Mouse (Mus musculus) ZHBTc4 (cell line): ENCODE results near the gene Gm11011.
"Not testable (repeated sequence)": the region's sequence is repeated elsewhere in the genome, so short reads cannot be mapped to it uniquely, and the experiment has no call there.

Experiments
- DNase-seq: peaks from one replicate; pipeline ENCODE4 v3.0.0-alpha.2; 2011; ENCODE audit warnings: low read depth, low spot score

Gm11011 gene

DNA sequence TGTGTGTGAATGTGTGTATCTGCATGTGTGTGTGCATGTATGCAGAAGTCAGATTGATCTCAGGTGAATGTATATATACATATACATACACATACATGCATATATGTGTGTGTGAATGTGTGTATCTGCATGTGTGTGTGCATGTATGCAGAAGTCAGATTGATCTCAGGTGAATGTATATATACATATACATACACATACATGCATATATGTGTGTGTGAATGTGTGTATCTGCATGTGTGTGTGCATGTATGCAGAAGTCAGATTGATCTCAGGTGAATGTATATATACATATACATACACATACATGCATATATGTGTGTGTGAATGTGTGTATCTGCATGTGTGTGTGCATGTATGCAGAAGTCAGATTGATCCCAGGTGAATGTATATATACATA, at the start of gene Gm11011:
Gene Gm11011, minus strand, starts transcription at position 101 of the 400 bp plus-strand sequence.
- DNase-seq = not testable (repeated sequence)

DNA sequence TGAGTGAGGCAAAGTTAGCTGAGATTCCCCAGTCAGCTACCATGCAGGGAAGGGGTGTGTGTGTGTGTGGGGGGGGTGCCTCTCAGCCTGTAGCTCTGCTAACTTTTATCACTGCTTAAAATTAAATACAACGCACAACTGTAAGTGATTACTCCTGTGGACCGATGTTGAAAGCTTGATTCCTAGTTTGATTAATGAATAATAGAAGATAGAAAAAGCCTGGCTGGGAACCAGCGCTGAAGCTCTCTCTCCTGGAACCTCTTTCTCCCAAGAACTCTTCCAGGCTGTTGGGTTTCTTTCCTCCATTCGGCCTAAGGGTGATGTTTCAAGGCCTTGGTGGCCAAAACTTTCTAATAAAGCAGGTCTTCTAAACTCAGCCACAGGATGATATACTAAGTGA, 48.9 kb upstream of the Gm11011 start:
- no peak for DNase-seq

DNA sequence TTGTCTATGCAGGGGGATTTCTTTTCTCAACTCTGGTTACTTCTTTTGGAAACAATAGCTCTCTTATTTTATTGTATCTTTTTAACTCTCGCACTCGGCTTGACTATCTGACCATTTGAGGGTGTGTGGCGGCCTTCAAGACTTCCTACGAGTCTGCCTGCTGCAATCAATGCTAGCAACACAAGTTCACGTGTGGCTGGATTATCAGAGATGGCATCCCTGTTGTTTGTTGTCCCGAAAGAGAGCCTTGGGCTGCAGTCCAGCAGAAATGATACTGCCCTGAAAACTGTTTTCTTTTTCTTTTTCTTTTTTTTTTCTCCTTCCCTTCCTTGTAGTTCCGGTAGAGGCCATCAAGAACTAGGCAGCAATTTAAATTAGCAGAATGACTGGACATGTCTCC, 47.9 kb upstream of the Gm11011 start:
- no peak for DNase-seq

DNA sequence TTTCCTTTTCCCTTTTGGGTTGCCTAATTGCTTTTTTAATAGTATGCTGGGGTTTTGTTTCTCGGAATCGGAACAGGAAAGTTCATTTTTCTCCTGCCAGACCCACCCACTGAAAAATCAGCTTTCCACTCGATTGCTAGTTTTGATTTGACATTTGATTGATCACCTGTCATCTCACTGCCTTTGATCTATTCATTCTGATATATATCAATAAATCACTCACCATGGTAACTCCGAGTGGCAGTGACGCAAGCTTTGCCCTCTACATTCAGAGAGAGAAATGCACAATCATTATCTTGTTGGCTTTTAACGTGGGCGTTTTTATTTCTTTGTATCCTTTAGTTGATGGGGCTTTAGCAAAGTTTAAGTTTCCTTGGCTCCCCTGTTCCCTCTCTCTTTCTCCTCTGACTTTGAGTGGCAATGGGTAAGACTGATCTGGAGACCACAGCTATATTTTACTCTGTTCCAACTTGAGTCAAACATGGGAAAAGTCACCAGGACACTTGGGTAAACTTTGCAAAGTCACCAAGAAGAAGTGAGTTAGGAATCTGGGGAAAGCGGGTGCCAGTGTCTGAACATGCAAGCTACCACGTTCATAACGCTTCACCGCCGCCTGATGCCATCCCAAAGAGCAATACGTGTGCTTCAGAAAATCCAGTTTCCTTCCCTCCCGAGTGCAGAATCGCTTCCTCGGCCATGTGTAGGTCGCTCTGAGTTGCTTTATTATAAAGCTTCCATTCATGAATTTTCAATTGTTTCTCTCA, 47.3 kb upstream of the Gm11011 start:
- DNase-seq = no peak

DNA sequence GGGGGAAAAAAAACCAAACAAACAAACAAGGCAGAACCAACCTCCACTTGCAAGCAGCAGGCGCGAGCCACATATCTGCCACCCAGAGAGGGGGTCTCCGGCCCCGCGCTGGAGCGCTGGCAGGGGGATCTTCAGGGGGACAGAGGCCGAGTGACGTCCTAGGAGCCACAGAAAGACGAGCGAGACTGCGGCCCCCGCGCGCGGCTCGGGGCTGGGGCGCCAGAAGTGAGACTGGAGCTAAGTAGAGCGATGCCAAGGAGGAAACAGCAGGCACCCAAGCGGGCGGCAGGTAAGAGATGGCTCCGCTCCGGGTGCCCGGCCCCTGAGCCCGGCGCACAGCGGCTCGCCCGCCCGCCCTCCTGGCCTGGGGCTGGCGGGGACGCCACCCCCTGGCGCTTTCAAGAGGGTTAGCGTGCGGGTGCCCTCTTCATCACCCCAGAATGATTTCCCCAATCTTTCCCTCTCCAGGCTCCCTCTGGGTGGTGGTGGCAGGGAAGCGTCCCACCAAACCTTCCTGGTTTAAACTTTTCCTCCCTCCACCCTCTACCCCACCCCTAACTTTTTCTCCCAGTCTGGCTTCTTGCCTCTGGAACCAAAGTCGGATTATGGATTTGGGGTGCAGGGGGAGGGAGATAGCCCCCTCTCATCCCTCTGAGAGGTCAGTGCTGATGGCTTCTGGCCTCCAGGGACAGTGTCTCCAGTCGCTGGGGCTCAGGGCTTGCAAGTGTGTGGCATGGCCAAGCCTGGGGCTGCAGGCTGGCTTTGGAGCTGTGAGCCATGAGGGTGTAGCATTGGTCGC, 46.1 kb upstream of the Gm11011 start:
- peak; percentile 48 for DNase-seq

DNA sequence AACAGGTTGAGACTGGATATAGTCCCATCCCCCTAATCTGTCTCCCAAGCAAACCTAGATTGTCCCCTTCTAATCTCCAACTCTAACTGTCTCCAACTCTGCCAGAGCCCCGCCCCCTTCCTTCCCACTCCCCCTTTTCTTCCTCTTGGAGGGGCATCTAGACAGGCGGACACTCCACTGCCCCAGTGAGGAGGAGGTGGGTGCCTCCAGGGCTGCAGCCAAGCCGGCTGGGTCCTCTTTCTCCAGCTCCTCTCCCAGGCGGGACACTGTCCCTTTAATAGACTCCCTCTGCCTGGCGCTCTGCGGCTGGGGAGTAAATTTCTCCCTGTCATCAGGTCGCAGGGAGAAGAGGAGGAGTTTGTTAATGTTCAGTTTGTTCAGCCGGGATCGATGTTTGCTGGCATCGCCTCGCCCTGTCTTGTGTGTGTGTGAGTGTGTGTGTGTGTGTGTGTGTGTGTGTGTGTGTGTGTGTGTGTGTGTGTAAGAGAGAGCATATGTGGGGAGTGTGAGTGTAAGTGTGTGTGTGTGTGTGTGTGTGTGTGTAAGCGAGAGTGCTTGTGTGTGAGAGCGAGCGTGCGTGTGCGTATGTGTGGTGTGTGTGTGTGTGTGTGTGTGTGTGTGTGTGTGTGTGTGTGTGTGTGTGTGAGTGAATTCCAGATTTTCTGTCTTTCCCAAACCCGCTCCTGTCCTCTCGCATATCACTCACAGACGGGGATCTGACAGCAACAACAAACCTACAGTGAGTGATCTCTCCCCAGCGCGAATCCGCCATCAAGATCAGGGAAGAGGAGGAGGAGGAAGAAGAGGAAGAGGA, 45.0 kb upstream of the Gm11011 start, which contains the start of gene Tshz2:
Gene Tshz2, plus strand, starts transcription at position 676 of the 814 bp plus-strand sequence.
- DNase-seq = peak; percentile 50

DNA sequence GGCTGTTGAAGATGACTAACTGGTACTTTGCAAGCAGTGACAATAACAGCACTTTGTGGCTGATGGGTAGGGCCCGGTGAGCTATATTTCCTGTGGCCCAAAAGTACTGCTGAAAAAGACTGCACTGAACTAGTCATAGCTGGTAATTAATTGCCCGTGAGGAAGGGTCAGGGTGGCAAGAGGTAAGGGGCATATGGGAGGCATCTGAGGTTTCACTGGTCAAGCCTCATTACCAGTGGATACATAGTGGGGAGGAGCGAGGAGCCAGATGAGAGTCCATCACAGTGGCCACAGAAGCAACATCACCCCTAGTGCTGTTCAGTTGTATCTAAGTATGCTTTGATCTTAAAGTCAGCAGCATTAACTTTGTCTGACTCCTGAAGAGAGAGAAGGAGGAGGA, 42.5 kb upstream of the Gm11011 start:
- DNase-seq = no peak

DNA sequence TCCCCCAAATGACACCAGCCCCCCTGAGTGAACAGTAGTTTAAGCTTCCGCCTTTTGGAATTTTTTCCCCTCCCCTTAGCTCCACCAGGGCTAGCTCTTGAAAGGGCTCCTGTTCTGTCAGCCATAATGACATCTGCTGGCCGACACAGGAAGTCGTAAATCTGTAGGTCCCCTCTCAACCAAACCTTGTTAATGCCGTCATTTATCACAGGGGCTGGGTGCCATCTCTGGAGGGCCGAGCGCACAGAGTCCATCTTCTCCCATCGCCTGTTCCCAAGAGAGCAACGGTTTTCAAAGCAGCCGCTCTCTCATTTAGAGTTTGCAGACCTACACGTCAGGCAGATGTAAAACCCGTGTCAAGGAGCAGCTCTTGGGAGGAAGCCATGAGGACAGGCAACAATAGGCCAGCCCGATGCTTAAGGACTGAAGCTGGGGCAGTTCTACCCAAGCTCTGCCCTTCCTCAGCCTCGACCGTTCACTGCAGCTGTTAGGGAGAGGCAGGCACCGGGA, 33.7 kb upstream of the Gm11011 start:
- DNase-seq = peak; percentile 43

DNA sequence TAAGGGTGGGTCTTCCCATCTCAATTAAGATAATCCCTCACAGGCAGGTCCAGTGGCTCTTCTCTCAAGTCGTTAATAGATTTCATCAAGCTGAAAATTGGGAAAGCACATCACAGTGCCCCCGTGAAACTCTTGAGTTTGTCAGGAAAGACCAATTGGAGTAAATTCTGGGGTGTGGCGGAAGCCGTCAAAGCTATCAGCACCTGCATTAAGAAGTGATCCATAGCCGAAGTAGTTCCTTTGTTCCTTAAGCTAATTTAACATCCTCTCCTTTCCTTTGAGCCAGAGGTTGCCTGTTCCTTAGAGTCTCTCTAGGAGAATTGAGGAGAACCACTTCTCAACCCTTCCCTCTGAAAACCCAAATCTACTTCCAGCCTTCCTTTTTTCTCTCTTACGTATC, 28.5 kb upstream of the Gm11011 start:
- DNase-seq = peak; percentile 63

DNA sequence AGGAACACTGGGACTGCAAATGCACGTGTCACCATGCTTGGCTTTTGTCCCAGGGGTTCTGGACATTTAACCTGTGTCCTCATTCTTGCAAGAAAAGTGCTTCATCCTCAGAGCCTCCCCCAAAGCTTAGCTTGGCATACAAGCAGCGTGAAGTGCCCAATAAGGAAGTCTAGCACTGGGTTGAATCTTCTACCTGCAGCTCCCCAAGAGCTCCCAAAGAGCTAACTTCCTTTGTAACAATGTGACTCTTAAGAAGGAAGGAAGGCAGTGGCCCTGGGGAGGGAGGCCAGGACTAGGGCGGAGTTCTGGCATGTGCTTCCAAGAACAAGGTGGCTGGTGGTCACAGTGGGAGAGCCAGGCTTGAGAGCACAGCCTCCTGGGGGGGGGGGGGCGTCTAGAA, 27.1 kb upstream of the Gm11011 start:
- DNase-seq = no peak

DNA sequence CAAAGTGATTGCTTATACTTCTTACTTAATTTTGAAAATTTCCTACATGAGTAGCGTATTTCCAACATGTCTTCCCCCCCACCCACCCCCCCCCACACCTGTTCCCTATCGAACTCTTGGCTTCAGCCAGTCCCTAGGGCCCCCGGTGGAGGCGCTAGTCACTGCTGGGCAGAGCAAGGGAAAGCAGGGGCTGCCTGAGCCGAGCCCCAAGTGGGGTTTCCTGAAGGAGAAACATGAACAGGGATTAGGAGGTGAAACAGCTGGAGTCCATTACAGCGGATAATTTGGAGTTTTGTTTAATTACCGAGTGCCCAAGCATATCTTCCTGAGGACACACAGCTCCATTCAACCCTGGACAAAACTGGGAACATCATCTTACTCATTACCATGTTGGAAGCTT, 24.0 kb upstream of the Gm11011 start:
- no peak for DNase-seq

DNA sequence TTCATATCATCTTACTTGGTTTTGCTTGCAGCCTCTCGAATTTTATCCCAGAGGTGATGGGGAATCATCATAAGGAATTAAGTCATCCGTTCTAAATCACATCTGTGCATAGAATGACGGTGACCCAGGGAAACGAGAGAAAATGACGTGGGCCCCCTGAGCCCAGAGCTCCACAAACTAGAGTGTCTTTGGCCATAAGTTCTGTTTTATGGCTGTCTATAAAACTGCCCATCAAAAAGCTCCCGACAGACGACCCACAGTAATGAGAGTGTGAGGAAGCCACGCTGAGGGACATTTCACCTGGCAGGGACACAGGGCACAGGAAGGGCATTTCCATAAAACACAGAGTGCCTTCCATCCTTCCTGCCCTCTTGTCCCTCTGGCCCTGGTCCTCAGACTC, 23.3 kb upstream of the Gm11011 start:
- DNase-seq = no peak

DNA sequence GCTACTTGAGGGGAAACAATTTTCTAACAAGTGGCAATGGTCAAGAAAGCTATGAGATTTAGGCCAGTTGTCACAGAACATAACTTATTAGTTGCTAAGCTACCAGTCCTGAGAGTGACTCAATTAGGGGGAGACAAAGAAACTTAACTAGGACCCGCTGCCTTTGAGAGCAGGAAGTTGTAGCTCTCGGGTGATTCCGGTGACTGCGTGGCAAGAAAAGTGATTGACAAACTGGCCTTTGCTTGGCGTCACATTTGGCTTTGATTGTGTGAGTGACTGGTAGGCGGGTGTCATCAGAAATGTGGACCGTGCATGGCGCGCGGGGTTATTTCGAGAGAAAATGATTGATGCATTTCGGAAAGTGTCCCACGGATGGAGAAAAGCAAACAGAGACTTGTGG, 22.4 kb upstream of the Gm11011 start:
- no peak for DNase-seq

DNA sequence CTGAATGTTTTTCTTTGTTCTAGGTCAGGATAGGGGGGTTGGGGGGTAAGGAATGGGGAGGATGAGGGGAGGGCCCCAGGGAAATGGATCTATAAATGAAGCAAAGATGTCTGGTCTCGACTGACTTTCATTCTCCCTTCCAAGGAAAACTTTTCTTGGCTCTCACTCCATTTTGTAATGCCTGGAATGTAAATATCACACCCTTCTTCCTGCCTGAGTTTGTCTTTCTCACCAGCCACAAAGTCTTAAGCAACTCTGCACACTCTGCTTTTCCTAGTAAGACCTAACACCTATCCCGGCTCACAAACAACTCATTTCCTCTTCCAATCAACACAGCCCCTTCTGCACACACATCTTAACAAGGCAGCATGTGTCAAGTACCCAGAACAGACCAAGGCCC, 20.2 kb upstream of the Gm11011 start:
- no peak for DNase-seq

DNA sequence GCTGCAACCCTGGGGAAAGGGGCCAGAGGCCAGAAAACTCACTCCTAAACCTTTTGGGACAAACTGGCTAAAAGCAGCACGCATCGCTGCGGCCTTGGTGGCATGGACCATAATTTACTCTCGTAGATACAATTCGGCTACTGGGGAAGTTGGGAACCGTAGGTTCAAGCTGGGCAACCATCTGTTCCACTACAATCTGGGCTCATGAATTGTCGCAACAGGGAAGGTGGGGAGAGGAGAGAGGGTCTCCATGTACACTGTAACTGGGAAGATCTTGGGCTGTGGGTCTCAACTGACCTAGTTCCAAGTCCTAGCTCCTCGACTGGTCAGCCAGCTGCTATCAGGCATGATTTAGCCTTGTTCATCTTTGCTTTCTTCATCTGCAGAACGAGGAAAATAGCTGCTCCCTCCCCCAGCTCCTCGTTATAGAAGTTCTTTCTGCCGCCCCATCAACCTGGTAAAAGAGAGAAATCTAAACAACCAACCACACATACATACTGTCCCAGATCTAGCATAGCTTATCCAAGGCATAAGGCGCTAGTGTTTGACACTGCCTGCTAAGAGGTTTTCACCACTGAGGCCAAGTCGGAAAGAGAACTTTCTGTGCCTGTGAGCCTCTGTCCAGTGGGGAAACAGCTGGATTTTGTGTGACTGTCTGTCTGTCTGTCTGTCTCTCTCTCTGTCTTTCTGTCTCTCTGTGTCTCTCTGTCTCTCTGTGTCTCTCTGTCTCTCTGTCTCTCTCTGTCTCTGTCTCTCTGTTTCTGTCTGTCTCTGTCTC, 19.5 kb upstream of the Gm11011 start:
- no peak for DNase-seq

DNA sequence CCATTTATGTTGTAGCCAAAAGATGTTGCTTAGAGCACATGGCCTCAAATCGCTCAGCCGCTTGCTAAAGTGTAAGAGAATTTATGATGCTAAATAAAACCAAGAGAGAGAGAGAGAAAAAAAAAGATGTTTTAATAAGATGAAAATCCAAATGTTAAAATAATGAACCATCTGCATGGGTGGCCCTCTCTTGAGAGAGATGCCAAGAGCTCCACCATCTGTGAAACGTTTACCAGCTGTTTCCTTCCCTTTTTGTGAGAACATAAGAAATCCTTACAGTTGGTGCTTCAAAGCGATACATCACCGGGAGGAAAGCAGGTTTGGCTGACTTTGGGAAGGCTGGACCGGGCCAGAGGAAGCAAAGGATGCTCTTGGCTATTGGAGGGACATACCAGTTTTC, 12.6 kb upstream of the Gm11011 start:
- DNase-seq = no peak

DNA sequence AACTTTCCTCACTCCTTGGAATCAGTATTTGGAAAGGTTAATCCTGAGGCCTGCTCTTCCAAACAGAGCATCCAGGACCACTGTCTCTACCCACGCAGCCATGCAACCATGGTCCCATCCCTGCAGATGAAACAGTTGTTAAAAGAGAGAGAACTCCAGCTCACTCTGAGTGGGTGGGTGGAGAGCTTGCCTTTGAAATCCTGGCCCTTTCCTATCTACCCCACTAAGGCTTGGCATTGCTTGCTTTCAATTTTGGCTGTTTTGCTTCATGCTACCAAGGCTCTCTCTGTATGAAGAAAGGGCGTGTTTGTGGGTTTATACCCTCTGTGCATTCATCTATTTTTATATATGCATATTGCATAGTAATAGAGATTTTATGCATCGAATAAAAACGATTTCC, 12.0 kb upstream of the Gm11011 start:
- no peak for DNase-seq

DNA sequence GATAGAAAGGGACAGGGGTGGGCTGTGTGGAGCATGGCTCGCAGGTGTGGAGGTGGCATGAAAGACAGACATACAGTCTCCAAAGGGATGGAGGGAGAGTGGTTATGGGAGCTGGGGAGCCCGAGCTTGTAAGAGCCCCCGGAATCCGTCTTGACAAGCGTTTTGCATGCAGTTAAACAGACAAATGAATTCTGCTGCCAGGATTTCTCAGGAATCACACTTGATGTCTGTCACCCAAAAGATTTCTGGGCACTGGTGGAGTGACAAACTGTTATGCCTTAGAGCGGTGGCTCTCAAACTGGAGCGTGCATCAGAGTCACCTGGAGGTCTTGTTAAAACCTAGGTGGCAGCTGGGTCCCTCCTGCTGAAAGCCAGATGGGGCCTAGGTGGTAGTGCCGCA, 10.4 kb upstream of the Gm11011 start:
- DNase-seq = no peak

DNA sequence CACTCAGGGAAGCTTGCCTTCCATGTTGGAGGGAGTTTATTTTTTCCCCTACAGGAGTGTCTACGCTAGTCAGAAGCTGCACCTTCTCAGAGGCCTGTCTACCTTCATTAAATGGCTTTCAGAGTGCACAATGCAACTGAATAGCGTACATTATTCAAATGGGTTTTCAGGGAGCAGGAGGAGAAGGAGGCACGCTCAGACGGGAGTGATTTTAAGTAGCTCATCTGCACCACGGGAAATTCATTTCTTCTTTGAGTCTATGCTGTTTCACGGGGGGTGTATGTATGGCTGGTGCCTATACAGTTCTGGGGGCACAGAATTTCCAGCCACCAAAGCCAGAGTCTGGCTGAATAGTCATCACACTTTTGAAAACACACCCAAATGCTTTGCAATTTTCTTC, 9.8 kb upstream of the Gm11011 start:
- peak; percentile 25 for DNase-seq

DNA sequence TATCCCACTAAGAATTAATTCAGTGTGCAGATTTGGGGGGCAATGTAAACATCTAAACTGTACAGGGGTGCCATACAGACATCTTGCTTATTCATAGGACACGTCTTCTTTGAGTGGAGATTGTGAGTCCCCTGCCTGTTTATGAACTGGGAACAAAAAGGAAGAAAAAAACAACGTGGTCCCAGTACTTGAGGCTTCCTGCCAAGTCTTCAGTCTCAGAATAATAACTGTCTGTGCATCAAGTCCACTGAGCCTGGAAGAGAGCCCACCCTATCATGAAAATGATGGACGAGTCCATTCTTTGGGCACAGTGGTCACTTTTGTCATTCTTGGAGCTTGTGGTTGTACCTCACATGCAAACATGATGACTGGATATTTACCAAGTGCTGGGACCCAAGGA, 6.2 kb upstream of the Gm11011 start:
- DNase-seq = no peak

DNA sequence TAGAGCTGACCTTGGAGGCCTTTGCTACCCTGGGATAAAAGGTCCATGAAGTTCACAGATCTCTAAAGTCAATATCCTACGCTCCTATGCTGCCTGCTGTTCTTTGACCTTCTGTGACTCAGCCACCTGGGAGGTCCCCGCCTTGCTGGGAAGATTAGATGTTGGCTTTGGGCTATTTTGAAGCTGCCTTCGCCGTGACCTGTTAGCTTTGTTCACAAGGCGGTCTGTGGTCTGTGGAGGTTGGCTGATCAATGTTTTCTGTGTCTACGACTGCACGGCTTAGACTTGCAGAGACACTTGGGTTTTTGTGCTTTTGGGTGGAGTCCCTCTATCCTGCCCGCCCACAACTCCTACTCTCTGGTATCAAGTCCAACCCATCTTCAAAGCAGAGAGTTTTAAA, 2.9 kb upstream of the Gm11011 start:
- DNase-seq = peak; percentile 60
